Mouse (Mus musculus) embryo, embryonic 9.5 days (tissue): ENCODE measurements around the gene Gpr153.
A peak's percentile ranks its signal among the peaks of the same experiment; 100 is the strongest.

Experiments
- DNase-seq: peaks from one replicate; pipeline ENCODE4 v3.0.0-alpha.2; 2017; ENCODE audit errors: extremely low spot score

Gene Gpr153

DNA sequence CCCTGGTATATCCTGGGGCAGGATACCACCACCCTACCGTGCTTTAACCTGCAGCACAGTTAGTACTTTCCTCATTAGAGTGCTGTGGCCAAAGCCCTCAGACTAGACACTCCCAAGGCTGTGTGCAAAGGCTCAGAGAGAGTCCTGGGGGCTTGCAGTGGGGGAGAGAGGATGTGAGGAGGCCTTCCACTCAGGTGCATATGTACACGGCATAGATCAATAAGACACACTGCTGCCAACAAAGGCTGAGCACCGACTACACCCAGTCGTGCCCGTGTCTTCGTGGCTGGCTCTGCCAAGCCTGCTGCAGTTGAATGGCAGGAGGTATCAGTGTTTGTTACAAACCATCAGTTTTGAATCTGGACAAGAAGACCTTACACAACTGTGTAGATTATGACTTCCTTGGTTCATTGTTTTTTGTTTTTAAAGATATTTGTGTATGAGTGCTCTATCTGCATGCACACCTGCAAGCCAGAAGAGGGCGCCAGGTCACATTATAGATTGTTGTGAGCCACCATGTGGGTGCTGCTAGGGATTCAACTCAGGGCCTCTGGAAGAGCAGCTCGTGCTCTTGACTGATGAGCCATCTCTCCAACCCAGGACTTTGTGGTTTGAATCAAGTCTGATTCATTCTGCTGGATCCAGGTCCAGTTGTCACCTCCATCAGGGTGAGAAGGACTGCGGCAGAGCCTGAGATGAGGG lies 9.0 kb upstream of the Gpr153 start:
- no peak for DNase-seq

DNA sequence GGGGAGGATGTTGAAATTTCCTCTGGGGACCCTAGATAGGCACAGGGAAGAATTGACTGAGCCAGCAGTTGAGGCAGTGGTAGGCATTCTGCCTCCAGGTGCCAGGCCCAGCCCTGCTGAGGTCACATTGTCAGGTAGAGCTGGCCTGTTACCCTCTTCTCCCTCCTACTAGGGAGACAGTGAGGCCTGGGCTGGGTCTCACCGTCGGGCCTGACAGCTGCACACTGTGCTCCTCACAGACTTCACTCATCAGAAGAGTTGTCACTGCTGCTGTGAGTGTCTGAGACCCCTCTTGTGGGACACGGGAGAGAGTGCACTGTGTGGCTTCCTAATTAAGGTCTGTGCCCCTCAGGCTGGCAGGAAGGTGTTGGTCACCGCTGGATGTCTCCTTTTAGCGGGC lies 8.2 kb upstream of the Gpr153 start:
- no peak for DNase-seq

DNA sequence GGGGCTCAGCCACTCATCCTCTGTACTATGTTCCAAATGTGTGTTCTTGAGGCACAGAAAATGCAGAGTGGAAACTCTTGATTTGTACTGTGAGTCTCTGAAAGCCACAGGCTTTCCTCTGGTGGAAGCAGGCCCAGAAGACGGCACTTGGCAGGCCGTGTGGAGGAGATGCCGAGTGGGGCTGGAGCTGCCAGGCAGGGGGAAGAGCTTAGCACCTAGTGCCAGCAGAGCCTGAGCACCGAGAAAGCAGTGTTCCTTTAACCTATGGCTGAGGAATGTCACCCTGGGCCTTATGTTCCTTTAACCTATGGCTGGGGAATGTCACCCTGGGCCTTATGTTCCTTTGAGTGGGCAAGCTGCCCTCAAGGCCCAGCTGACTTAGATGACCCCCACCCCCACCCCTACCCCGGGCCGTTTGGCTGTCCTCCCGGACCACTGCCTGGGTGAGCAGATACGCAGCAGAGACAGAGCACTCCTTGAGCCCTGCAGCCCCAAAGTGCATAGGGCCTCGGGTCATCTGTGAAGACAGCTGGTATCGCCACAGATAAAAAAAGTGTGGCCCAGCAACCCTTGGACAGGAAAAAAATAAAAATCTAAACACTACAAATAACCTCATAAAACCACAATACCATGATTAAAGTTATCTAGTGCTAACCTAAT lies 7.7 kb upstream of the Gpr153 start:
- DNase-seq: no peak

DNA sequence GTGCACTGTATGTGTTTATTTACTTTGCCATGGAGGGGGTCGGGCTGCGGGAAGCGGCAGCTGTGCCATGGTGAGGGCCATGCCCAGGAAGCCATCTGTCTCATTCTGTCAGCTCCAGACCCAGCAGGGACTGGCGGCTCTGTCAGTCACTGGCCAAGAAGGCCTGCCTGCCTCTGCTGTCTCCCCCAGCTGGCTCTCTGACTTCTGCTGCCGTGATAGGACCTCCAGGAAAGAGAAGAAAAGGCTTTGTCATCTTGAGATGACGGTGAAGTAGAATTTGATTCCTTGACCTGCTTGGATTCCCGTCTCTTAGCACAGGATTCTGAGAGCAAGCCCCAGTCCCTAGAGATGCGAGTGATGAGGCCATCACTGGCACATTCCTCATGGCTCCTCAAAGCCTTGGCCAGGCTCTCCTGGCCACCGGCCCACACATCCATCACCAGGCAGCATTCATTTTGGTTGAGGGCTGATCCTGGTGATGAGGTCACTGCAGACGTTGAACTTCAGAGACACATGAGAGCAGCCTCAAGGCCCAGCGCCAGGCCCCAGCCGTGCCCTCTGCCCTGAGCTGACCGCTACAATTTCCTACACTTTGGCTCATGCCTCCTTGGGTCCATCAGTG lies 6.2 kb upstream of the Gpr153 start:
- DNase-seq: no peak

GRCm38 (mm10) chr4:152269967-152270366 lies 4.1 kb upstream of the Gpr153 start:
- DNase-seq: no peak

- DNase-seq: no peak
These were observed 3.4 kb upstream of the Gpr153 start for GRCm38 (mm10) chr4:152270599-152270998.

GRCm38 (mm10) chr4:152271334-152271733 lies 2.7 kb upstream of the Gpr153 start:
- no peak for DNase-seq

GRCm38 (mm10) chr4:152272006-152272405 lies 2.0 kb upstream of the Gpr153 start:
- no peak for DNase-seq

GRCm38 (mm10) chr4:152272449-152273049 lies 1.5 kb upstream of the Gpr153 start:
- no peak for DNase-seq

DNA sequence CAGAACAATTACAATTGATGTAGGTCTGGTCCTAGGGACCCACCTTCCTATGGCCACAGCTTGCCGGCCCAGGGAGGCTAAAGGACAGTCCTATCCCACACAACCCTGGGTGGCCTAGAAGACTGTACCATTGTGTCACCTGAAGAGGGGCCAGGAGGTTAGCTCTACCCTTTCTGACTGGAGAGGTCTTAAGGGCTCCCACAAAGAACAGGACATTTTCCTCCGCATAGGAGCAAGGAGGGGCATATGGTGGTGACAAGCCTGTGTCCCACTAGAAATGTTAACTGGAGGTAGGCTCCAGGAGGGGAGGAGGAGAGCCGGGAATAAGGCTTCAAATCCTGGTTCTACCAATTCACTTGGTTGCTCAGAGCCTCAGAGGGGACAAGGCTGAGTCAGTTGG lies 841 bp upstream of the Gpr153 start:
- no peak for DNase-seq

DNA sequence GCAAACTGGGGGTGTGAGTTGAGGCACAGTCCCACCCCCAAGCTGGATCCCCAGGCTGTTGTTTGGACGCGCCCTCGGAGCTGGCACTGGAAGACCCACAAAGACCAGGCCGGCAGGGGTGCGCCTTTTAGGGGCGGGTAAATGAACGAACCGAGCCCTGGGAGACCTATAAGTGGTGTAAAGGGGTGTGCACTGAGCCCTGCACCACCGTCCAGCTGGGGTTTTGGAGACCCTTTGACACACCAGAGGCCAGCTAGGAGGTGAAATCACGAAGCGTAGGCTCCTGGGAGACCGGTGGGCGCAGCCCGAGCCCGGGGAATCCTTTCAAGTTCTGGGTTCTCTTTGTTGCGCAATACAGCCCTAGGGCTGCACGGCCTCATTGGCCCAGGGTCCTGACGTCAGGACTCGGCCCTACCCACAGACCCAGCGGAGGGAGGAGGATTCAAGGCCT lies 674 bp downstream of the Gpr153 start:
- no peak for DNase-seq

- DNase-seq: peak; percentile 59
These were observed 2.6 kb downstream of the Gpr153 start for GRCm38 (mm10) chr4:152276389-152277347.

DNA sequence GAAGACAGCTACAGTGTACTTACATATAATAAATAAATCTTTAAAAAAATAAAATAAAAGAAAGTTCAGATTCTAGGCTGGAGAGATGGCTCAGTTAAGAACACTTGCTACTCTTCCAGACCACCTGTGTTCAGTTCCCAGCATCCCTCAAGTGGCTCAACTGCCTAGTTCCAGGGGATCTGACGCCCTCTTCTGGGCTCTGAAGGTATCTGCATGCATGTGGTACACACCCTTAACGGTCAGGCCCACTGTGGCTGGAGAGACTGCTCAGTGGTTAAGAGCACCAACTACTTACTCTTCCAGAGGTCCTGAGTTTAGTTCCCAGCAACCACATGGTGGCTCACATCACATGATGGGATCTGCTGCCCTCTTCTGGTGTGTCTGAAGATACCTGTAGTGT lies 3.9 kb downstream of the Gpr153 start:
- DNase-seq: no peak

GRCm38 (mm10) chr4:152278986-152279385 lies 5.0 kb downstream of the Gpr153 start:
- no peak for DNase-seq

- no peak for DNase-seq
These were observed 7.6 kb downstream of the Gpr153 start for GRCm38 (mm10) chr4:152281601-152282000.

GRCm38 (mm10) chr4:152282721-152283120 lies 8.7 kb downstream of the Gpr153 start:
- DNase-seq: no peak

DNA sequence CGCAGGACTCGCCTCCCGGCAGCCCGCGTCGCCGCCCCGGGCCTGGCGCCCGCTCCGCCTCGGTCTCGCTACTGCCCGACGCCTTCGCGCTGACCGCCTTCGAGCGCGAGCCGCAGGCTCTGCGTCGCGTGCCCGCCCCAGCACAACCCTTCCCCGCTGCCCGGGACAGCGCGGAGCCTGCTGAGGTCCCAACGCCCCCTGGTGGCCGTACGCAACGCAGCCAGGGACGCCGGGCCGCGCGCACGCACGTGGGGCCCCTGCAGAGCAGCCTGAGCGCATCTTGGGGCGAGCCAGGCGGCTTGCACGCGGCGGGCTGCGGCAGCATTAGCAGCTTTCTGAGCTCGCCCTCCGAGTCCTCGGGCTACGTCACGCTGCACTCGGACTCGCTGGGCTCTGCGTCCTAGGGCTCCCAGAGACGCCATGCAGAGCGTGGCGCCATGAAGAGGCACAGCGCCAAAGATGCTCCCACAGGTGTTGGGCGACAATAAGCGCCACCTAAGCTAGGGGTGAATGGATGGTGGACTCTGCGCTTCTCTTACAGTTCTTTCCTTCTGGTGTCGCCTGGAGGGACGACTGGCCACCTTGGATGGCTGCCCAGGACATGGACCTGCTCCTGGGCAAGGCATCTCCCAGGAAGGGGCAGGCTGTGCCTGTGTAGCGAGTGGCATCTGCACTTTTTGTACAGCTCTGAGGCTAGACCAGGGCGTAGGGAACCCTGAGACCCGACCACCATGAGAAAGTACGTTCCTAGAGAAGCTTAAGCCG lies 9.3 kb downstream of the Gpr153 start:
- DNase-seq: peak; percentile 88

DNA sequence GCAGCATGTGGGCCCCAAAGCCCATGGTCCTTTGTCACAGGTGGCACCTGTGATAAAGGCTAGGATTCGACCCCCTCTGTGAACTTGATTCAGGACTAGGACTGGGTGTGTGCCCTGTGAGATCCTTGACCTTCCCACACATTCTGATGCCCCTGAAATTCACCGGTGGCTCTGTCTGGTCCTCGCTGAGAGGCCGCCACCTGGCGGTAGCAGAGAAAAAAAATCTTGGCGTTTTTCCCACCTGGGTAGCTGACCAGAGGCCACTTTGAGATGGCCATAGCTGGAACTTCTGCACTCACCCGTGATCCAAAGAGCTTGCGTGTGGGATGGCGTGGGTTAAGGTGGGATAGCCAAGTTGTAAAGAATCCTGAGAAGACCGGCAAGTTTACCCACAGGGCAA lies 11.5 kb downstream of the Gpr153 start:
- no peak for DNase-seq

DNA sequence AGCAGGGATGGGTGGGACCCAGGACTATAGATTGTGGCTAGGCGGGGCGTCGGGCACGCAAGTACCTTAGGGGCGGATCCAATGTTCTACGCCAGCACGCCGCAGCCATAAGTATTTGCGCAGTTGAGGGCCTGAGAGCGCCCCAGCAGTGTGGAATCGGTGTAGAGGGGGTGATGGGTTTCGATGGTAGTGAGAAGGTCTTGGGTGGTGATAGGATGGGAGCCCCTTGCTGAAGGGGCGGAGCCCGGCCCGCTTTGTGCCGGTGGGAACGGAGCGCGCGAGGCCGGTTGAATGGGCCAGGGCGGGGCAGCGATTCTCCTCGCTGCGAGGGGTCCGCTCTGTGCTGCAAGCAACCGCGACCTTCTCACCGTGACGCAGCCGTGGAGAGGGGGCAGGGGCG lies 12.2 kb downstream of the Gpr153 start:
- no peak for DNase-seq

GRCm38 (mm10) chr4:152286887-152287286 lies 12.9 kb downstream of the Gpr153 start:
- DNase-seq: peak; percentile 67
